Mouse (Mus musculus): ENCODE measurements at regions not wholly inside any gene's neighbourhood (a gene's known extent, or its start where the extent isn't known, plus 50 kb on each side); places are given as distances from the start of the nearest gene placed in this dataset.

DNA sequence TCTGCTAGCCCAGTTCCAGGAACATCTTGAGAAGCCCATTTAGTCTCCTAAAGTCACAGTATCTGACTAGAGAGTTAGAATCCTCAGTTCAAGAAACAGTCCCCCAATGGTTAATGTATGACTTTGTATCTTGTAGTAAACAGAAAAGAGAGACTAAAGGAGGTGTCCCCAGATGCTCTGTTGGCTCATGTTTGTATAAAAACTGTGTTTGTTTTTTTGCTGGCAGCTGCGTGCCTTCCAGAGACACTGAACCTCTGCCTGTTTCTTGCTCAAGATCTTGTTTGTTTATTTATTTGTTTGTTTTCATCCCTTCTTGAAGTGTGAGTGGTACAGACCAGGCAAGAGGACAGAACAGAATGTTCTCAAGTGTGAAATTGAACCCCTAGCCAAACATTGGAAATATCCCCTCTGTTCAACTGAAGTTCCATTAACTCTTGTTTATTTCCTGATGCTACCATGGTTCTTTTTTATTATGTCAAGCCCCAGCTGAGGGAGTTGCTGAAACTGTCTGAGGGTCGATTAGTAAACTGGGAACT lies 451.3 kb upstream of the Ube2e3 start:
- H3K27me3 ChIP-seq (ENCODE audit: control insufficient read depth, insufficient read depth, low read length) = no peaks in the 10 kb centered on the region
- WGBS = 60% methylated on average over 2 of the region's 2 CpGs
- TF ChIP-seq CTCF (IDR thresholded peaks at IDR 0.05; ENCODE audit: borderline replicate concordance, control insufficient read depth, extremely low read depth, insufficient read depth, low read length, poor library complexity) (no peak), POLR2A (IDR thresholded peaks at IDR 0.05; ENCODE audit: control insufficient read depth, extremely low read depth, insufficient read depth, low read length, poor library complexity) (no peak)
- no peak overlapping the region for H3K4me3 ChIP-seq (ENCODE audit: control insufficient read depth, insufficient read depth, low read length)
- DNase-seq = no peak
- no peaks in the 10 kb centered on the region for H3K36me3 ChIP-seq (ENCODE audit: control insufficient read depth, insufficient read depth, low read length)
- H3K27ac ChIP-seq (ENCODE audit: control insufficient read depth, insufficient read depth, low read length) = no peak overlapping the region
- H3K4me1 ChIP-seq (replicated peaks; ENCODE audit: control insufficient read depth, insufficient read depth, low read length) = no peaks in the 10 kb centered on the region

DNA sequence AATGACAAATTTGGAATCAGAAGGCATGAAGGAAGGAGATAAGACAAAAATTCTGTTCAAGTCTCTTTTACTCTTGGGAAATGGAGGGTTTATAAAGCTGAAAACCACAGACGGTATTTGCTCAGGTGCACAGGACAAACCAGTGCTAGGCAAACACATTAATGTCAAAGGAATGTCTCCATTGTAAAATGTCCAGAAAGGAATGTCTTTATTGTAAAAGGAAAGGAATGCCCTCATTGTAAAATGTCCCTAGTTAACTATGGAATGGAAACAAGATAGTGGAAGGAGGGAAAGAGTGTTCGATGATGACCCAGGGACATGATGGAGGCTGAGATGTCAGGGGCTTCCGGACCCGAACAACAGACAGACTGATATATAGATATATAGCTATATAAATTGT lies 454.9 kb upstream of the Ube2e3 start:
- no peaks in the 10 kb centered on the region for H3K4me1 ChIP-seq (replicated peaks; ENCODE audit: control insufficient read depth, insufficient read depth, low read length)
- no peak overlapping the region for H3K4me3 ChIP-seq (ENCODE audit: control insufficient read depth, insufficient read depth, low read length)
- DNase-seq = no peak
- WGBS = 86% methylated on average over 4 of the region's 4 CpGs
- H3K27ac ChIP-seq (ENCODE audit: control insufficient read depth, insufficient read depth, low read length) = no peak overlapping the region
- H3K36me3 ChIP-seq (ENCODE audit: control insufficient read depth, insufficient read depth, low read length) = no peaks in the 10 kb centered on the region
- TF ChIP-seq POLR2A (IDR thresholded peaks at IDR 0.05; ENCODE audit: control insufficient read depth, extremely low read depth, insufficient read depth, low read length, poor library complexity) (no peak), CTCF (IDR thresholded peaks at IDR 0.05; ENCODE audit: borderline replicate concordance, control insufficient read depth, extremely low read depth, insufficient read depth, low read length, poor library complexity) (no peak)
- H3K27me3 ChIP-seq (ENCODE audit: control insufficient read depth, insufficient read depth, low read length) = no peaks in the 10 kb centered on the region

DNA sequence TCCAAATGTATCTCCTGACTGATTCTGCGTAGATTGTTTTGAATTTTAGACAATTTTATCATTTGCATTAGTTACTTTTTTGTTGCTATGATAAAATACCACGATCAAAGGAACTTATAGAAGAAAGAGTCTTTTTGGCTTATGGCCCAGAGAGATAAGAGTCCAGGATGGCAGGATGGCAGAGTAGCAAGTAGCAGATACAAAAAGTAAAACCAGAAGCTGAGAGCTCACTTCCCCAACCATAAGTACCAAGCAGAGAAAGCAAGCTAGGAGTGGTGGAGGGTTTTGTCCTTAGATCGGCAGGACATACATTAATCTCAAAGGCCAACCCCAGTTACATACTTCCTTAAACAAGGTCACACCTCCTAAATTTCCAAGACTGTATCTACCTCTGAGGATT lies 457.7 kb upstream of the Cwc22 start:
- Histone ChIP-seq H3K36me3 (ENCODE audit: control insufficient read depth, insufficient read depth, low read length) (no peaks in the 10 kb centered on the region), H3K27ac (ENCODE audit: control insufficient read depth, insufficient read depth, low read length) (no peak overlapping the region), H3K4me3 (ENCODE audit: control insufficient read depth, insufficient read depth, low read length) (no peak overlapping the region), H3K27me3 (ENCODE audit: control insufficient read depth, insufficient read depth, low read length) (no peaks in the 10 kb centered on the region), H3K4me1 (replicated peaks; ENCODE audit: control insufficient read depth, insufficient read depth, low read length) (no peaks in the 10 kb centered on the region)
- TF ChIP-seq CTCF (IDR thresholded peaks at IDR 0.05; ENCODE audit: borderline replicate concordance, control insufficient read depth, extremely low read depth, insufficient read depth, low read length, poor library complexity) = no peak
- TF ChIP-seq POLR2A (IDR thresholded peaks at IDR 0.05; ENCODE audit: control insufficient read depth, extremely low read depth, insufficient read depth, low read length, poor library complexity) = no peak
- DNase-seq = no peak
- WGBS = 80% methylated on average over 3 of the region's 3 CpGs

DNA sequence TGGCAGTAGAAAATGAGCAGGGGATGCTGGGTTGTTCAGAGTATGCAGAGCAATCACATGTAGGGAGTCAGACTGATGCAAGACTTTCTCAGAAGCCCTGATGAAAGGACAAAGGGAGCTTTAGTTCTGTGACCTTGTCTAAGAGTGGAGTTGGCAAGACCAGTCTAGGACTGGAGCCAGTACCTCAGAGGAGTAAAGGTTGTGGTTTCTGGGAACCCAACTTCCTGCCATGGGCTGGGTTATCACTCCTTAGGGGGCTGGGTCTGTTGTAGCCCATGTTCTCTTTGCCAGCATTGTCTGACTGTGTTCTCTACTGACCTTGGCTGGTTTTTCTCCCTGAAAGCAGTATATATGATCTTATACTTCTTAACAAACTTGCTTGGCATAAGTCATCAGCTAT lies 453.1 kb upstream of the Cwc22 start:
- H3K27me3 ChIP-seq (ENCODE audit: control insufficient read depth, insufficient read depth, low read length) = no peaks in the 10 kb centered on the region
- no peaks in the 10 kb centered on the region for H3K36me3 ChIP-seq (ENCODE audit: control insufficient read depth, insufficient read depth, low read length)
- no peak for DNase-seq
- H3K4me3 ChIP-seq (ENCODE audit: control insufficient read depth, insufficient read depth, low read length) = no peak overlapping the region
- H3K27ac ChIP-seq (ENCODE audit: control insufficient read depth, insufficient read depth, low read length) = no peak overlapping the region
- no peaks in the 10 kb centered on the region for H3K4me1 ChIP-seq (replicated peaks; ENCODE audit: control insufficient read depth, insufficient read depth, low read length)
- TF ChIP-seq POLR2A (IDR thresholded peaks at IDR 0.05; ENCODE audit: control insufficient read depth, extremely low read depth, insufficient read depth, low read length, poor library complexity) (no peak), CTCF (IDR thresholded peaks at IDR 0.05; ENCODE audit: borderline replicate concordance, control insufficient read depth, extremely low read depth, insufficient read depth, low read length, poor library complexity) (no peak)

DNA sequence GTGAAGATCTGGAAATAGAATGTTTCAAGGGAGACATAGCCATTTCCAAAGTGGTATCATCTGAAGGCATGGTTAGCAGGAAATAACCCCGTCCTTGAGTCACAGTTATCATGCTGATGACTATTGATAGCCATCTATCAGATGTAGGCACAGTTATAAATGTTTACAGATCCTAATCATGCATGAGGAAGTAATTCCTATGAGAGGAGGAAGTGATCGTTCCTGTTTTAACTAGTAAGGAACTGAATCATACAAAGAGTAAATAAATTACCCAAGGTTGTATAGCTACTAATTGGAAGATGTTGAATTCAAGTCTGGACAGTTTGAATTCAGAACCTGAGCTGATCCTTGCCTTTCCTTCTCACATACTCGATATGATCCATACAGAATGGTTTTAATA lies 450.7 kb upstream of the Cwc22 start:
- no peak for DNase-seq
- Histone ChIP-seq H3K4me3 (ENCODE audit: control insufficient read depth, insufficient read depth, low read length) (no peak overlapping the region), H3K27me3 (ENCODE audit: control insufficient read depth, insufficient read depth, low read length) (no peaks in the 10 kb centered on the region), H3K36me3 (ENCODE audit: control insufficient read depth, insufficient read depth, low read length) (no peaks in the 10 kb centered on the region), H3K27ac (ENCODE audit: control insufficient read depth, insufficient read depth, low read length) (no peak overlapping the region), H3K4me1 (replicated peaks; ENCODE audit: control insufficient read depth, insufficient read depth, low read length) (no peaks in the 10 kb centered on the region)
- WGBS = 52% methylated on average over 3 of the region's 3 CpGs
- no peak for TF ChIP-seq CTCF (IDR thresholded peaks at IDR 0.05; ENCODE audit: borderline replicate concordance, control insufficient read depth, extremely low read depth, insufficient read depth, low read length, poor library complexity)
- TF ChIP-seq POLR2A (IDR thresholded peaks at IDR 0.05; ENCODE audit: control insufficient read depth, extremely low read depth, insufficient read depth, low read length, poor library complexity) = no peak

DNA sequence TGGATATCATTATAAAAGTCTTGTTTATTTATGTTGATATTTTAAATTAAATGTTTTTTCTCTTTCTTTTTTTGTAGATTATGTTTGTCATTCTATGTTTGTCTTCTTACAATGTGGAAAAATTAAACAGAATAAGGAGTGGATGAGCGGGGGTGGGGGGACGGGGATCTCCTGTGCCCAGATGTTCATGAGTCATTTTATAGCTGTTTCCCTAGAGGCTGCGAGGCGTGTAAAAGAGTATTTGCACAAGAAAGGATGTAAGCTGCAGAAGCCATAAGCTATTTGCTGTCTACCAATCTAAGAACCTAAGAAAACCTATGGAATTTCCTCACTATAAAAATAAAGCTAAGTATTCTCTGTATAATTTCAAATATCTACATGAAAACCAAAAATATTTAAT lies 446.9 kb upstream of the Cwc22 start:
- no peaks in the 10 kb centered on the region for H3K27me3 ChIP-seq (ENCODE audit: control insufficient read depth, insufficient read depth, low read length)

DNA sequence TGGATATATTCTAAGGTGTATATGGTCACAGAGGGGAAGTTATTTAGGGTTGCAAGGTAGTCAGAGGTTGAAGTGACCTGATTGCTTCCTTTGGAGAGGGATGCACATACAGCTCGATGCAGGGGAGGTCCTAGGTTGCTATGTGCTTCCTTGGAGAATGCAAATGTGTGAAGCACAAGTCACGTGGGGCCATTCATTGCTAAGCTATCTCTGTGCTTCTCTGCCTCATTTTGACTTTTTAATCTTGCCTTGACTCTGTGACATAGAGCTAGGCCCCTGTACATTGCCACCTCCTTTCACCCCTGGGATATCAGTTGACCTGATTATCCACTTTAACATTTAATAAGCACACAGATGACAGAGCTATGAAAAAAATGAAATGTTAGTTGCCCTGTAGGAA lies 446.2 kb upstream of the Cwc22 start:
- Histone ChIP-seq H3K27ac (ENCODE audit: control insufficient read depth, insufficient read depth, low read length) (no peak overlapping the region), H3K36me3 (ENCODE audit: control insufficient read depth, insufficient read depth, low read length) (no peaks in the 10 kb centered on the region), H3K27me3 (ENCODE audit: control insufficient read depth, insufficient read depth, low read length) (no peaks in the 10 kb centered on the region), H3K4me1 (replicated peaks; ENCODE audit: control insufficient read depth, insufficient read depth, low read length) (no peaks in the 10 kb centered on the region), H3K4me3 (ENCODE audit: control insufficient read depth, insufficient read depth, low read length) (no peak overlapping the region)
- WGBS = 88% methylated on average over 2 of the region's 2 CpGs
- no peak for DNase-seq
- TF ChIP-seq CTCF (IDR thresholded peaks at IDR 0.05; ENCODE audit: borderline replicate concordance, control insufficient read depth, extremely low read depth, insufficient read depth, low read length, poor library complexity) = no peak
- no peak for TF ChIP-seq POLR2A (IDR thresholded peaks at IDR 0.05; ENCODE audit: control insufficient read depth, extremely low read depth, insufficient read depth, low read length, poor library complexity)

More for the DNA sequence above, 446.9 kb upstream of the Cwc22 start:
- TF ChIP-seq POLR2A (IDR thresholded peaks at IDR 0.05; ENCODE audit: control insufficient read depth, extremely low read depth, insufficient read depth, low read length, poor library complexity) = no peak
- no peak for TF ChIP-seq CTCF (IDR thresholded peaks at IDR 0.05; ENCODE audit: borderline replicate concordance, control insufficient read depth, extremely low read depth, insufficient read depth, low read length, poor library complexity)
- 87% methylated on average over 4 of the region's 4 CpGs for WGBS
- no peak overlapping the region for H3K4me3 ChIP-seq (ENCODE audit: control insufficient read depth, insufficient read depth, low read length)
- no peaks in the 10 kb centered on the region for H3K4me1 ChIP-seq (replicated peaks; ENCODE audit: control insufficient read depth, insufficient read depth, low read length)
- no peaks in the 10 kb centered on the region for H3K36me3 ChIP-seq (ENCODE audit: control insufficient read depth, insufficient read depth, low read length)
- H3K27ac ChIP-seq (ENCODE audit: control insufficient read depth, insufficient read depth, low read length) = no peak overlapping the region
- no peak for DNase-seq

Measured in thymus, adult 2 months (tissue).